Mouse (Mus musculus): Measurements from ENCODE around the gene Rsu1.

The Rsu1 gene

GRCm38 (mm10) chr2:13129859-13130258 lies 141.4 kb downstream of the Rsu1 start:
- Histone ChIP-seq H3K4me1 (replicated peaks; ENCODE audit: low read depth, low read length) (peaks cover 9% of the 10 kb centered on the region), H3K4me3 (replicated peaks; ENCODE audit: low read length) (no peak overlapping the region), H3K27me3 (ENCODE audit: insufficient read depth, low read length) (no peaks in the 10 kb centered on the region), H3K9me3 (ENCODE audit: low read length) (no peaks in the 10 kb centered on the region), H3K36me3 (ENCODE audit: insufficient read depth, low read length) (no peaks in the 10 kb centered on the region)
- TF ChIP-seq NANOG (IDR thresholded peaks at IDR 0.05; ENCODE audit: borderline replicate concordance, low read length) (no peak), CTCF (conservative IDR thresholded peaks at IDR 0.05; ENCODE audit: low read length) (no peak), POU5F1 (IDR thresholded peaks at IDR 0.05; ENCODE audit: borderline replicate concordance, low read length) (no peak)

- Histone ChIP-seq H3K36me3 (ENCODE audit: insufficient read depth, low read length) (no peaks in the 10 kb centered on the region), H3K4me1 (replicated peaks; ENCODE audit: low read depth, low read length) (peaks cover 9% of the 10 kb centered on the region), H3K9me3 (ENCODE audit: low read length) (no peaks in the 10 kb centered on the region), H3K4me3 (replicated peaks; ENCODE audit: low read length) (no peak overlapping the region), H3K27me3 (ENCODE audit: insufficient read depth, low read length) (no peaks in the 10 kb centered on the region)
- TF ChIP-seq NANOG (IDR thresholded peaks at IDR 0.05; ENCODE audit: borderline replicate concordance, low read length), result no peak
- TF ChIP-seq CTCF (conservative IDR thresholded peaks at IDR 0.05; ENCODE audit: low read length), result no peak
- TF ChIP-seq POU5F1 (IDR thresholded peaks at IDR 0.05; ENCODE audit: borderline replicate concordance, low read length), result no peak
Measured at GRCm38 (mm10) chr2:13129337-13129736, 141.9 kb downstream of the Rsu1 start.

DNA sequence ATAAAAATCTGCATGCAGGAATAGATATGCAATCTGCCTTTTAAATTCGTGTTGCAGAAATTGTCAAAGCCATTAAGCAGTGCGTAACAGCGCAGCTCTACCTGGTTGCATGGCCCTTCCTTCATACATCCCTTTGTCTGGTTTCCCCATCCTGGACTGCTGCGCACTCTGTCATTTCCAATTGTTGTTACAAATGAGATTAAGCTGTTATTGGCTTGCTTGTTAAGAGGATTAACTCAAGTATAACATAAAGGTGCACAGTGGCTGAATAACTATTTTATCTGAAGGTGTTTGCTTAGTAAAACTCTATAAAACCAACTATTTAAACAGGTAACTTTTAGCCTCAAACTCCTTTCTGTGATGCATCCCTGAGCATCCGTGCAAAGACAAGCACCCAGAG lies 150.8 kb downstream of the Rsu1 start:
- Histone ChIP-seq H3K9me3 (ENCODE audit: low read length) (no peaks in the 10 kb centered on the region), H3K4me3 (replicated peaks; ENCODE audit: low read length) (no peak overlapping the region), H3K36me3 (ENCODE audit: insufficient read depth, low read length) (no peaks in the 10 kb centered on the region), H3K4me1 (replicated peaks; ENCODE audit: low read depth, low read length) (no peaks in the 10 kb centered on the region), H3K27me3 (ENCODE audit: insufficient read depth, low read length) (no peaks in the 10 kb centered on the region)
- TF ChIP-seq NANOG (IDR thresholded peaks at IDR 0.05; ENCODE audit: borderline replicate concordance, low read length) (no peak), POU5F1 (IDR thresholded peaks at IDR 0.05; ENCODE audit: borderline replicate concordance, low read length) (no peak), CTCF (conservative IDR thresholded peaks at IDR 0.05; ENCODE audit: low read length) (no peak)

DNA sequence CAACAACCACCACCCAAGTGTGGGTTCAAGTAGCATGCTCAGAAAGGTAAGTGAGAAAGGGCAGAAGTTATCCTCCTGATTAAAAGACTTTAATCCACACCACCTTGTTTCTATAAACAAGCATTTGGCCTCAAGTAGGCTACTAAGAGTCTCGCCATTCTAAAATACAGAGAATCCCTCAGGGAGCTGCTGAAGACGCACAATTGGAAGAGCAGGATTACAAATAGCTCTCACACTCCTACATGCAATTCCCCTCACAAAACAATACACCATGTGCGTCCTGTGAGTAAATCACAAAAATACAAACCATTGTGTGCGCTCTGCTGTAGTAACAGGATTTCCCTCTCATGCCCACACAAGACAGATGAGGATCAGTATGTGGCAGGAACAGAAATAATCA lies 153.3 kb downstream of the Rsu1 start:
- Histone ChIP-seq H3K4me3 (replicated peaks; ENCODE audit: low read length) (no peak overlapping the region), H3K36me3 (ENCODE audit: insufficient read depth, low read length) (no peaks in the 10 kb centered on the region), H3K9me3 (ENCODE audit: low read length) (no peaks in the 10 kb centered on the region), H3K27me3 (ENCODE audit: insufficient read depth, low read length) (no peaks in the 10 kb centered on the region), H3K4me1 (replicated peaks; ENCODE audit: low read depth, low read length) (no peaks in the 10 kb centered on the region)
- TF ChIP-seq POU5F1 (IDR thresholded peaks at IDR 0.05; ENCODE audit: borderline replicate concordance, low read length) (no peak), CTCF (conservative IDR thresholded peaks at IDR 0.05; ENCODE audit: low read length) (no peak), NANOG (IDR thresholded peaks at IDR 0.05; ENCODE audit: borderline replicate concordance, low read length) (no peak)

- Histone ChIP-seq H3K27me3 (ENCODE audit: insufficient read depth, low read length) (no peaks in the 10 kb centered on the region), H3K4me3 (replicated peaks; ENCODE audit: low read length) (no peak overlapping the region), H3K4me1 (replicated peaks; ENCODE audit: low read depth, low read length) (no peaks in the 10 kb centered on the region), H3K36me3 (ENCODE audit: insufficient read depth, low read length) (no peaks in the 10 kb centered on the region), H3K9me3 (ENCODE audit: low read length) (no peaks in the 10 kb centered on the region)
- TF ChIP-seq CTCF (conservative IDR thresholded peaks at IDR 0.05; ENCODE audit: low read length) (no peak), POU5F1 (IDR thresholded peaks at IDR 0.05; ENCODE audit: borderline replicate concordance, low read length) (no peak), NANOG (IDR thresholded peaks at IDR 0.05; ENCODE audit: borderline replicate concordance, low read length) (no peak)
Measured at GRCm38 (mm10) chr2:13106531-13106930, 164.7 kb downstream of the Rsu1 start.

DNA sequence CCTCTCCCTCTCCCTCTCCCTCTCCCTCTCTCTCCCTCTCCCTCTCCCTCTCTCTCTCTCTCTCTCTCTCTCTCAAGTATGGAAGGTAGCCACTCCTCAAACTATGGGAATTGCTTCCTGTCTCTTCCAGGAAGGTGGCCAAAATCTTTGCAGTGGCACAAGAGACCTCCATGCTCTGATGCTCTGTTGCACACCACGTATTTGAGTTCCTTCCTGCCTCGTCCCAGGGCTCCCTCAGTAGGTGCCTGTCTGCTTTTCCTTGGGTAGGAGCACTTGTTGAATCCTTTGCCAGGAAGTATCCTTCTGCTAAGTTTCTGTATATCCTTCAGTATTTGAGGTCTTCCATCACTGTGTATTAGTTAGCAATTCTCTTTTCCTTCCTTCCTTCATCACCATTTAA lies 166.8 kb downstream of the Rsu1 start:
- no peak for TF ChIP-seq CTCF (conservative IDR thresholded peaks at IDR 0.05; ENCODE audit: low read length)
- no peak for TF ChIP-seq NANOG (IDR thresholded peaks at IDR 0.05; ENCODE audit: borderline replicate concordance, low read length)
- no peak for TF ChIP-seq POU5F1 (IDR thresholded peaks at IDR 0.05; ENCODE audit: borderline replicate concordance, low read length)
- Histone ChIP-seq H3K9me3 (ENCODE audit: low read length) (no peaks in the 10 kb centered on the region), H3K27me3 (ENCODE audit: insufficient read depth, low read length) (no peaks in the 10 kb centered on the region), H3K36me3 (ENCODE audit: insufficient read depth, low read length) (no peaks in the 10 kb centered on the region), H3K4me1 (replicated peaks; ENCODE audit: low read depth, low read length) (no peaks in the 10 kb centered on the region), H3K4me3 (replicated peaks; ENCODE audit: low read length) (no peak overlapping the region)

DNA sequence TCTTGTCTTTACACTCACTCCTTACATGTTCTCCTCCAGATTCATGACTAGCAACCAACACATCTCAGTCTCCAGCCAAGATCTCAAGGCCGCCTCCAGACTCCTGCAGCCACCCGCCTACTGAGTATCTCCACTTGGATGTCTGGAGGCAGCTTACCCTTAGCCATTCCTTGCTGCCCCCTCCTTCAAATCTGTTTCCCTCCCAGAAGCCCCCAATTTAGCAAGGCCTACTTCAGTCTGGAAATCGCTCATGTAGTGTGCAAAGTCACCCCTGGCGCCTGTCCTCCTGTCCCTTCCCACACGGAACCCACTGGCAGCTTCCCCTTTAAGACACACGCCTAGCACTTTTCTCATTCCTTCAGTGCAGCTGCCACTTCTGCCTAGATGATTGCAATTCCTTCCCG lies 167.4 kb downstream of the Rsu1 start:
- Histone ChIP-seq H3K4me3 (replicated peaks; ENCODE audit: low read length) (no peak overlapping the region), H3K9me3 (ENCODE audit: low read length) (no peaks in the 10 kb centered on the region), H3K4me1 (replicated peaks; ENCODE audit: low read depth, low read length) (no peaks in the 10 kb centered on the region), H3K36me3 (ENCODE audit: insufficient read depth, low read length) (no peaks in the 10 kb centered on the region), H3K27me3 (ENCODE audit: insufficient read depth, low read length) (no peaks in the 10 kb centered on the region)
- TF ChIP-seq POU5F1 (IDR thresholded peaks at IDR 0.05; ENCODE audit: borderline replicate concordance, low read length), result no peak
- no peak for TF ChIP-seq CTCF (conservative IDR thresholded peaks at IDR 0.05; ENCODE audit: low read length)
- TF ChIP-seq NANOG (IDR thresholded peaks at IDR 0.05; ENCODE audit: borderline replicate concordance, low read length), result no peak

DNA sequence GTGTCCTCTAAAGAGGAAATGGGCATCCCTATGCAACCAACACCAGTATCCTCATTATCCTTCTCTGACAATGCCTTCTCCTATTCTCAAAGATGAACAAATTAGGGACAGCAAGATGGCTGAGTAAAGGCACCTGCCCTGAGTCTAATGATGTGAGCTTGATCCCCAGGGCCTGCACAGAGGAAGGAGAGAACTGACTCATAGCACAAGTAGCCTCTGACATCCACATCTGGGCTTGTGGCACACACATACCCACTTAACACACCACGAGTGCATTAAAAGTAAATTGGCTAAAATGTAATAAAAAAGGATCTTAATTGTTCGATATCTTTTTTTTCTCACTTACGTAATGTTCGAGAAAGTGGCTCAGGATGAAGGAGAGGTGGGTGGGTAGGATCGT lies 177.2 kb downstream of the Rsu1 start:
- Histone ChIP-seq H3K27me3 (ENCODE audit: insufficient read depth, low read length) (no peaks in the 10 kb centered on the region), H3K36me3 (ENCODE audit: insufficient read depth, low read length) (no peaks in the 10 kb centered on the region)
- TF ChIP-seq CTCF (conservative IDR thresholded peaks at IDR 0.05; ENCODE audit: low read length) (no peak), NANOG (IDR thresholded peaks at IDR 0.05; ENCODE audit: borderline replicate concordance, low read length) (no peak), POU5F1 (IDR thresholded peaks at IDR 0.05; ENCODE audit: borderline replicate concordance, low read length) (no peak)

DNA sequence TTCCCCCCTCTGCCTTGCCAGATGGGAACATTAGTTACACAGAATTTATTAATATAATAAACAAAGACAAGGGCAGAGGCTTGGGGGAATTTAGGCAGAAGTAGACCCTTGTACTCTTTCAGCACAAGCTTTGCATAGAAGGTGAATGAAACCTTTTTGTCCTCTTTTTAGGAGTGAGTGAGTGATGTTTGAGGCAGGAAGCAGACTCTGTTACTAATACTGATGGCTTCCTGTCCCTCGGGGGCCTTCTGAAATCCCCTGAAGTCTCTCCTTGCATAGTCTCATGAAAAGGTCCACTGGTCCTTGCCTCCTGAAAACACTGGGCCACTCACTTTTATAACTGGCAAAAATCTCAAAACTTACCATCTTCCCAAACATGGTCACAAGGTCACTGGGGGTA lies 177.6 kb downstream of the Rsu1 start:
- Histone ChIP-seq H3K36me3 (ENCODE audit: insufficient read depth, low read length) (no peaks in the 10 kb centered on the region), H3K4me1 (replicated peaks; ENCODE audit: low read depth, low read length) (no peaks in the 10 kb centered on the region), H3K27me3 (ENCODE audit: insufficient read depth, low read length) (no peaks in the 10 kb centered on the region), H3K9me3 (ENCODE audit: low read length) (no peaks in the 10 kb centered on the region), H3K4me3 (replicated peaks; ENCODE audit: low read length) (no peak overlapping the region)
- no peak for TF ChIP-seq CTCF (conservative IDR thresholded peaks at IDR 0.05; ENCODE audit: low read length)
- TF ChIP-seq POU5F1 (IDR thresholded peaks at IDR 0.05; ENCODE audit: borderline replicate concordance, low read length), result no peak
- no peak for TF ChIP-seq NANOG (IDR thresholded peaks at IDR 0.05; ENCODE audit: borderline replicate concordance, low read length)

More for the DNA sequence above, 177.2 kb downstream of the Rsu1 start:
- H3K4me3 ChIP-seq (replicated peaks; ENCODE audit: low read length), result no peak overlapping the region
- no peaks in the 10 kb centered on the region for H3K9me3 ChIP-seq (ENCODE audit: low read length)
- no peaks in the 10 kb centered on the region for H3K4me1 ChIP-seq (replicated peaks; ENCODE audit: low read depth, low read length)

All from E14TG2a.4 (cell line).